Mouse (Mus musculus) kidney, postnatal 0 days (tissue): ENCODE measurements around the gene Arl14. TPM values are rescaled to one million over a fixed set of nuclear protein-coding genes. Genes with fewer than 3 reads are reported as not detected.

Source experiments
- ATAC-seq: fragments of 200-750 bp; cut with Nextera tagmentation; replicated peaks from 2 replicates; pipeline ENCODE4 v1.8.0; 2017; ENCODE audit warnings: low read depth, moderate number of reproducible peaks, moderate TSS enrichment, moderate library complexity; ENCODE audit not compliant: low FRiP score
- DNase-seq: peaks from one replicate; pipeline ENCODE4 v3.0.0-alpha.2; 2016; ENCODE audit warnings: low spot score
- H3K27ac ChIP-seq: fragments of 300-500 bp; sonication (generic); 2 replicates; pipeline ENCODE4 v1.5.1; 2014; ENCODE audit warnings: mild to moderate bottlenecking
- H3K27me3 ChIP-seq: fragments of 300-500 bp; sonication (generic); 2 replicates; pipeline ENCODE4 v1.6.1; 2014; ENCODE audit warnings: low read length, mixed read lengths; ENCODE audit not compliant: insufficient read depth
- H3K36me3 ChIP-seq: fragments of 300-500 bp; sonication (generic); 2 replicates; pipeline ENCODE4 v1.6.1; 2014; ENCODE audit warnings: low read length, mixed read lengths; ENCODE audit not compliant: insufficient read depth
- H3K4me1 ChIP-seq: fragments of 300-500 bp; sonication (generic); replicated peaks from 2 replicates; pipeline ENCODE4 v1.6.1; 2014; ENCODE audit warnings: antibody characterized with exemption, low read length, mixed read lengths; ENCODE audit not compliant: insufficient read depth
- H3K4me2 ChIP-seq: fragments of 300-500 bp; sonication (generic); 2 replicates; pipeline ENCODE4 v1.6.1; 2014; ENCODE audit warnings: mild to moderate bottlenecking, low read length, moderate library complexity, mixed read lengths
- H3K4me3 ChIP-seq: fragments of 300-500 bp; sonication (generic); replicated peaks from 2 replicates; pipeline ENCODE4 v1.5.1; 2014; ENCODE audit warnings: low read depth, low read length
- H3K9ac ChIP-seq: fragments of 300-500 bp; sonication (generic); 2 replicates; pipeline ENCODE4 v1.6.1; 2014; ENCODE audit warnings: low read depth, low read length
- H3K9me3 ChIP-seq: fragments of 300-500 bp; sonication (generic); replicated peaks from 2 replicates; pipeline ENCODE4 v1.6.1; 2016; ENCODE audit warnings: low read length, inconsistent platforms, mixed read lengths
- CTCF ChIP-seq: IDR thresholded peaks from 2 replicates; pipeline ENCODE4 v1.5.1; 2016; ENCODE audit warnings: antibody characterized with exemption, low read depth, mild to moderate bottlenecking, moderate library complexity
- WGBS: fragments of 180-500 bp; shearing (Covaris S2); extraction: QIAGEN DNeasy Blood & Tissue Kit; methylation state at CpG from one replicate; pipeline ENCODE4 v1.1.7; 2014; 5-methylcytosine and 5-hydroxymethylcytosine counted together
- polyA plus RNA-seq: library from polyadenylated mRNA; unstranded; fragments of >200 nt; fragmentation: Nextera tagmentation; extraction: Ambion mirVana; gene quantifications from 2 replicates; pipeline ENCODE4 v1.2.1, GENCODE M21; 2015

Gene Arl14
- polyA plus RNA-seq, 1 experiment from 2014 or later: 0.22 TPM

- DNase-seq (peak; percentile 46), ATAC-seq (no peak)
- Histone ChIP-seq H3K36me3 (no peaks in the 10 kb centered on the region), H3K9ac (no peak overlapping the region), H3K4me3 (no peak overlapping the region), H3K27ac (no peak overlapping the region), H3K27me3 (no peaks in the 10 kb centered on the region), H3K4me1 (no peaks in the 10 kb centered on the region), H3K9me3 (no peaks in the 10 kb centered on the region), H3K4me2 (no peak overlapping the region)
- 49% methylated on average over 2 of the region's 2 CpGs for WGBS
- no peak for TF ChIP-seq CTCF
Observed at GRCm38 (mm10) chr3:69198098-69198497, 24.1 kb upstream of the Arl14 start.

GRCm38 (mm10) chr3:69200251-69200650 is 22.0 kb upstream of the Arl14 start:
- Histone ChIP-seq H3K36me3 (no peaks in the 10 kb centered on the region), H3K9ac (no peak overlapping the region), H3K4me3 (no peak overlapping the region), H3K4me1 (no peaks in the 10 kb centered on the region), H3K27ac (no peak overlapping the region), H3K9me3 (no peaks in the 10 kb centered on the region), H3K4me2 (no peak overlapping the region), H3K27me3 (no peaks in the 10 kb centered on the region)
- ATAC-seq (no peak), DNase-seq (no peak)
- WGBS: 54% methylated on average over 1 of the region's 1 CpGs
- TF ChIP-seq CTCF: no peak

GRCm38 (mm10) chr3:69201206-69201605 is 21.0 kb upstream of the Arl14 start:
- DNase-seq (no peak), ATAC-seq (no peak)
- H3K27me3 ChIP-seq: no peaks in the 10 kb centered on the region
- H3K27ac ChIP-seq: no peak overlapping the region
- no peak overlapping the region for H3K9ac ChIP-seq
- no peaks in the 10 kb centered on the region for H3K36me3 ChIP-seq
- 54% methylated on average over 2 of the region's 2 CpGs for WGBS
- H3K4me3 ChIP-seq: no peak overlapping the region
- no peak for TF ChIP-seq CTCF
- no peaks in the 10 kb centered on the region for H3K4me1 ChIP-seq
- no peaks in the 10 kb centered on the region for H3K9me3 ChIP-seq
- H3K4me2 ChIP-seq: no peak overlapping the region

GRCm38 (mm10) chr3:69202876-69203275 is 19.3 kb upstream of the Arl14 start:
- no peak overlapping the region for H3K9ac ChIP-seq
- no peaks in the 10 kb centered on the region for H3K4me1 ChIP-seq
- no peak overlapping the region for H3K27ac ChIP-seq
- ATAC-seq (no peak), DNase-seq (no peak)
- H3K27me3 ChIP-seq: no peaks in the 10 kb centered on the region
- H3K4me2 ChIP-seq: no peak overlapping the region
- no peak for TF ChIP-seq CTCF
- no peaks in the 10 kb centered on the region for H3K36me3 ChIP-seq
- WGBS: 68% methylated on average over 4 of the region's 4 CpGs
- H3K9me3 ChIP-seq: no peaks in the 10 kb centered on the region
- H3K4me3 ChIP-seq: no peak overlapping the region

- Histone ChIP-seq H3K27ac (no peak overlapping the region), H3K9me3 (no peaks in the 10 kb centered on the region), H3K4me2 (no peak overlapping the region), H3K27me3 (no peaks in the 10 kb centered on the region), H3K4me1 (no peaks in the 10 kb centered on the region), H3K4me3 (no peak overlapping the region), H3K36me3 (no peaks in the 10 kb centered on the region), H3K9ac (no peak overlapping the region)
- 34% methylated on average over 7 of the region's 7 CpGs for WGBS
- ATAC-seq: 0 out of 2 replicates have a peak, but pooled peaks have one; percentile 25
- no peak for TF ChIP-seq CTCF
- DNase-seq: peak; percentile 46
Observed at GRCm38 (mm10) chr3:69205266-69206054, 16.8 kb upstream of the Arl14 start.

- no peak overlapping the region for H3K27ac ChIP-seq
- H3K4me1 ChIP-seq: no peaks in the 10 kb centered on the region
- H3K36me3 ChIP-seq: no peaks in the 10 kb centered on the region
- no peaks in the 10 kb centered on the region for H3K9me3 ChIP-seq
- WGBS: 71% methylated on average over 10 of the region's 10 CpGs
- H3K9ac ChIP-seq: no peak overlapping the region
- H3K4me2 ChIP-seq: no peak overlapping the region
- no peak for TF ChIP-seq CTCF
- ATAC-seq (no peak), DNase-seq (no peak)
- no peak overlapping the region for H3K4me3 ChIP-seq
- H3K27me3 ChIP-seq: no peaks in the 10 kb centered on the region
Observed at GRCm38 (mm10) chr3:69206193-69206893, 15.9 kb upstream of the Arl14 start.
